Mouse (Mus musculus) heart, adult 9 months (tissue): Measurements from ENCODE around the gene Tars.

ENCODE experiments used
- DNase-seq, 2 experiments: peaks; one replicate each; pipeline ENCODE4 v3.0.0; 2022; ENCODE audit warnings: low spot score in 2 of 2

The Tars gene

DNA sequence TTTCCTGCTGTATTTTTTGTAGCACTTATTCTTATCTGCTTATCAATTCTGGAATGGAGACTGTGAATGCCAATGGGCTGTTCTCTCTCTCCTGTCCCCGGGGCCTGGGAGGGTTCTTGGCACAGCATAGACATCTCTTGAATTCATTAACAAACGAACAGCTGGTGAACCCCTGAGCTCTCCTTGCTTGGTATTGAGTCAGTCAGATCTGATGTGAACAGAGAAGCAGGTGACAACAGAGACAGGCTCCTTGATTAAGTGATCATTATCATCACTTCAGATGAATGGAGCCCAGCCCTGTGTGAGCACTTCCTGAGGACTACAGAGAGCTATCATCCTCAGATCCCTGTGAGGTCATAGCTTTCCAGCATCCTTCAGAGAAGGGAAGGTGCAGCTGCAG lies 35.4 kb downstream of the Tars start:
- DNase-seq, result no peak

DNA sequence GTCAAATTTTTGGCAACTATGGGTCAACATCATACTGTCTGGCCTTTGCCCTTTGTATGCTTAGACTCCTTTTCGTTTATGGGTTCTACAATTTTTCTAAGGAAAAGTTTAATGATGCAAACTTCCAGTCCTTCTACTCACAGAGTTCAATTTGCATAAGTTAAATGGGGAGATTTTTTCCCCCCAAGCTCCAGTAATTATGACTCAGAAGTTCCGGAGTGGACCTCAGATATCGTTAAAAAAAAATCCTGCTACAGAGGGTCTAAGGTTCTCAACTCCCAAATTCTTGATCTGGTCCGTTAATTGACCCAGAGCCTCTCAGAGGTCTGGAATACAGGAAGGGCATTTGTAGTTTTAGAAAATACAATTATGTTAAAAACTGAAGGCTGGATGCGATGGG lies 37.6 kb downstream of the Tars start:
- no peak for DNase-seq

DNA sequence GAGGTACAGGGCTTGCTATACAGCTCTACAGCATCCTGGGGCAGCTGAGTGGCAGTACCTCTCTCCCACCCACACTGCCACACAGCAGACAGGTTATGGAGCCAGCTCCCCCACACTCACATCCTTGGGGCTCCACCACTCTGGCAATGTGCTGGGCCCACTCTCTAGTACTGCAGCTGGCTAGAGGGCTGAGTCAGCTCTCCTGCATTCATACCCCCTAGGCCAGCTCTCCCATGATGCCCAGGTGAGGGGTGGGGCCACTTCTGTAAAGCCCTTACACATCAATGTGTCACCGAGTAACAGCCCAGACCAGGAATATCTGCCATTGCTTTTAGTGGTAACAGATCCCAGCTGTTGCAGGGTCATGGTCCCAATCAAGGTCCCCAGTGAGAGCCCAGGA lies 38.6 kb downstream of the Tars start:
- DNase-seq, result no peak

DNA sequence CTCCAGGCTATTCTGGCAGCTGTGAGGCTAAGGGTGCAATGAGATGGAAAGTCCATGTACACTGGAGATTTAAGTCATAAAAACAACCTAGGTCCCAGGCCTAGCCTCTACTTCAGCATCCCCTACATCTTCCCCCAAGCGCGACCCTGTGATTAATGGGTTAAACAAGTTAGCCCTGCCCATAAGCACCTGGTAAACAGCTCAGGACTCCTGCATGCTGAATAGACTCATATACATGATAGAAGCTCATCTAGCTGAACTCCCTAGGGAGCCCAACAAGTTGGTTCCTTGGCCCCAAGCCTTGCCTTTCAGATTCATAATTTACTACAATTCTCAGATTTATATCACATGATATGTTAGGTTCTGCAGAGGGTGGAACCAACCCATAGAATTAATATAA lies 42.0 kb downstream of the Tars start:
- no peak for DNase-seq

DNA sequence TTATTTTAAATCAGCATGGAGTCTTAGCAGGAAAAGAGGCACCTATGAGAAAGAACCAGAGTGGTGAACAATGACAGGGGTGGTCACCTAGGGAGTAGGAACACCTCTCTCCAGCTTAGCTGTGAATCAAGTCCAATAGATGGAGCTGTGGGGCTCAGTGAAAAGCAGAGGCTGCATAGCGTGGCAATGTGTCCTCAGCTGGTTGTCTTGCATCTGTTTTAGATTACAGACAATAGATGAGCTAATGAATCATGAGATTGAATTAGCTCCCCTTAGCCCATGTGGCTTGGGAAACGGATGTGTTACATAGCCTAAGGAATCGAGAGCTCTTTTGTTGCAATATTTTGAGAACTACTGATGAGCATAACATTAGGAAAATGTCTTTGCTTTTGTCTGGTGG lies 43.6 kb downstream of the Tars start:
- DNase-seq, result no peak

DNA sequence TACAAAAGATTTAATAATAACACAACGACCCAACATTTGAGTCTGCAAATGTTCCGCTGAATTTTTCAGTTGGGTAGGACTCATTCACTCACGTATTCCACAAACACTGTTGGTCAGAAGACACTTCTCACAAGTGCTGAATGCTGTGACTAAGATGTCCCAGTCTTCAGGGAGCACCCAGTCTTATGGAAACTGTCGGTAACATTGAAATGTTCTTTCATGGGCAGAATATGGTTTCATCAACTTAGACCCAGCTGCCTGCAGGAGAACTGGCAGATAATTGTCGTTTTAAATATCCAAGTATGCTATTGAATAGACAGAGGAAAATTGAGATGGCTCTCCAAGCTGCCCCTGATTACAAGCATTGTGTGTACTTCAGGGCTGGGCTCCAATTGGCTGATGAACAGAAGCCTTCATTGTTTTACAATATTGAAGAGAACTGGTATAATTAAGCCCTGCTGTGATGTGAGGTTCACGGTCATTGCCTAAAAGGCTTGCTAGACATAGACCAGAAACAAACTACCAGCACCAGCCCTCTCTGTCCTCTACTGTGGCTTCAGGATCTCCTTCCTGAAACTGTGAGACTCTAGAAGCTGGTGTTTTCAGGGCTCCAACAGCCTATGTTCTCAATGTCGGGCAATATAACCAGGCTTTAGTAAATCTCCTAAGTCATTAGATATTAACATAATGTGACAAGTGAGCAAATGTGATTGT lies 59.8 kb downstream of the Tars start:
- no peak for DNase-seq
